Mouse (Mus musculus) limb, embryonic 14.5 days (tissue): Measurements from ENCODE around the gene Hagh. TPM values are rescaled to one million over a fixed set of nuclear protein-coding genes. Genes with fewer than 3 reads are reported as not detected.

Experiments used
- ATAC-seq: fragments of 200-750 bp; cut with Nextera tagmentation; 2 replicates; pipeline ENCODE4 v1.8.0; 2017; ENCODE audit warnings: low read depth, moderate number of reproducible peaks, moderate TSS enrichment; ENCODE audit not compliant: low FRiP score
- DNase-seq: peaks from one replicate; pipeline ENCODE4 v3.0.0-alpha.2; 2015; ENCODE audit warnings: low spot score
- H3K27ac ChIP-seq: fragments of 300-500 bp; sonication (generic); replicated peaks from 2 replicates; pipeline ENCODE4 v1.5.1; 2014; ENCODE audit warnings: low read depth, mild to moderate bottlenecking, low read length, moderate library complexity, mixed read lengths
- H3K27me3 ChIP-seq: fragments of 300-500 bp; sonication (generic); 2 replicates; pipeline ENCODE4 v1.6.1; 2014; ENCODE audit warnings: low read length, mixed read lengths; ENCODE audit not compliant: control insufficient read depth, insufficient read depth
- H3K36me3 ChIP-seq: fragments of 300-500 bp; sonication (generic); 2 replicates; pipeline ENCODE4 v1.6.1; 2014; ENCODE audit warnings: mild to moderate bottlenecking, low read length, moderate library complexity, mixed read lengths; ENCODE audit not compliant: control insufficient read depth, insufficient read depth
- H3K4me1 ChIP-seq: fragments of 300-500 bp; sonication (generic); 2 replicates; pipeline ENCODE4 v1.6.1; 2014; ENCODE audit warnings: antibody characterized with exemption, low read length, mixed read lengths; ENCODE audit not compliant: control insufficient read depth, insufficient read depth
- H3K4me2 ChIP-seq: fragments of 300-500 bp; sonication (generic); replicated peaks from 2 replicates; pipeline ENCODE4 v1.6.1; 2014; ENCODE audit warnings: low read depth, mild to moderate bottlenecking, low read length, moderate library complexity; ENCODE audit not compliant: severe bottlenecking
- H3K4me3 ChIP-seq: fragments of 300-500 bp; sonication (generic); replicated peaks from 2 replicates; pipeline ENCODE4 v1.5.1; 2014; ENCODE audit warnings: low read length
- H3K9ac ChIP-seq: fragments of 300-500 bp; sonication (generic); 2 replicates; pipeline ENCODE4 v1.6.1; 2014; ENCODE audit warnings: mild to moderate bottlenecking, low read depth, low read length, moderate library complexity; ENCODE audit not compliant: severe bottlenecking
- H3K9me3 ChIP-seq: fragments of 300-500 bp; sonication (generic); 2 replicates; pipeline ENCODE4 v1.6.1; 2016; ENCODE audit warnings: low read length; ENCODE audit not compliant: control insufficient read depth
- POLR2A ChIP-seq: fragments of 200-500 bp; IDR thresholded peaks from 2 replicates; pipeline ENCODE4 v1.8.0; 2012; ENCODE audit warnings: inconsistent platforms, mild to moderate bottlenecking, moderate library complexity, borderline replicate concordance; ENCODE audit not compliant: insufficient read depth, insufficient read length; ENCODE audit errors: extremely low read depth
- WGBS: fragments of 180-500 bp; shearing (Covaris S2); extraction: QIAGEN DNeasy Blood & Tissue Kit; methylation state at CpG from one replicate; pipeline ENCODE4 v1.1.7; 2014; 5-methylcytosine and 5-hydroxymethylcytosine counted together
- polyA plus RNA-seq, 2 experiments: library from polyadenylated mRNA; depleted of rRNA in 1 of 2; stranded (reverse) in 1 of 2; unstranded in 1 of 2; fragments of >200 nt; fragmentation: Nextera tagmentation in 1 of 2; extraction: Ambion mirVana in 1 of 2; gene quantifications; 2 replicates each; pipeline versions ENCODE4 v1.2.1 to v1.2.3; 2012 to 2014

The Hagh gene
- polyA plus RNA-seq, 2 experiments: 25.7 to 35.4 TPM

DNA sequence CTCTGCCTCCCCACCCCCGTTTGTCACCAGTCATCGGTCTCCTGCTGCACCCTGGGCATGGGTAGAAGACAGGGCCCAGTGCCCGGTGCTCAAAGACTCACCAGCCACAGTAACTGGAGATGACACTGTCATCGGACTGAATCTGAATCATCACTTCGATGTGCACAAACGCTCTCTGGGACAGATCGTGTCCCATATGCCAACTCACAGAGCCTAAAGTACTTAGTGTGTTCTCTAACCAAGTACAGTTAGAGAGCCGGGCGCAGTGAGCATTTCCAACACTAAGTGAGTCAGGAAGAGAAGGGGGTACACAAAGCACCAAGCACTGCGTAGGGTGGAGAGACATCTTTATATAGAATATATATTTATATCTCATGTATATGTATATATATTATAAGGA lies 28.0 kb downstream of the Hagh start:
- ATAC-seq (no peak), DNase-seq (no peak)
- Histone ChIP-seq H3K4me1 (no peaks in the 10 kb centered on the region), H3K27ac (no peak overlapping the region), H3K4me3 (no peak overlapping the region), H3K4me2 (no peak overlapping the region), H3K36me3 (peaks cover 9% of the 10 kb centered on the region; the same call in 1 of the 2 replicates), H3K9me3 (no peaks in the 10 kb centered on the region), H3K27me3 (no peaks in the 10 kb centered on the region), H3K9ac (no peak overlapping the region)
- TF ChIP-seq POLR2A: no peak
- WGBS: 91% methylated on average over 10 of the region's 10 CpGs

DNA sequence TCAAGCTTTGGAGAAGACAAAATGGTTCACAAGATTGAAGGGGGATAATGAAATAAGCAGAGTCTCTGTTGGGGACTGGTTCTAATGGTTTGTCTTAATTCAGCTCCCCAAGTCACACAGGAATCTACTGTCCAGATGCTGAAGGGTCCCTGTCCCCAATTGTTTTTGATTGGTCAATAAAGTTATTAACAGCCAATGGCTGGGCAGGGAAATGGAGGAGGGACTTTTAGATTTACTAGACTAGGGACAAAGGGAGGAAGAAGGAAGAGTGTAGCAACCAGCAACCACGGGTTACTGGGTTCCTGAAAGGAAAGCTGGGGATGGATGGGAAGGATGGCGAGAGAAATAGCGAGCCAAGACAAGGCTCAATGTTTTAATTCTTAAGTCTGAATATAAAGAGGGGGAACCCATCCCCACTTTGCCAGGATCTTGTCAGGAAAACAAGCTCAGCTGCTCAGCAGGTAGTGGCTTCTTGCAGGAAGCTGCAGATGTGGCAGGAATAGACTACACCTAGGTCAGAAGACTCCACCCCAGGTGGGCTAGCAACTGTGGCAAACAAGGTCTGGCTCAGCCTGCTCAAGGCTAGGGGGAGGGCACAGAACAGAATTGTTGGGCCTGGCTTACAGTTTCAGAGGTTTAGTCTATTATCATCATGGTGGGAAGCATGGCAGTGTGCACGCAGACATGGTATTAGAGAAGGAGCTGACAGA lies 33.9 kb downstream of the Hagh start:
- H3K9me3 ChIP-seq: no peaks in the 10 kb centered on the region
- no peak overlapping the region for H3K4me3 ChIP-seq
- no peak overlapping the region for H3K4me2 ChIP-seq
- no peaks in the 10 kb centered on the region for H3K4me1 ChIP-seq
- no peak overlapping the region for H3K9ac ChIP-seq
- H3K36me3 ChIP-seq: no peaks in the 10 kb centered on the region
- H3K27me3 ChIP-seq: no peaks in the 10 kb centered on the region
- TF ChIP-seq POLR2A: no peak
- ATAC-seq: no peak
- DNase-seq: no peak
- H3K27ac ChIP-seq: no peak overlapping the region
- 47% methylated on average over 4 of the region's 4 CpGs for WGBS

DNA sequence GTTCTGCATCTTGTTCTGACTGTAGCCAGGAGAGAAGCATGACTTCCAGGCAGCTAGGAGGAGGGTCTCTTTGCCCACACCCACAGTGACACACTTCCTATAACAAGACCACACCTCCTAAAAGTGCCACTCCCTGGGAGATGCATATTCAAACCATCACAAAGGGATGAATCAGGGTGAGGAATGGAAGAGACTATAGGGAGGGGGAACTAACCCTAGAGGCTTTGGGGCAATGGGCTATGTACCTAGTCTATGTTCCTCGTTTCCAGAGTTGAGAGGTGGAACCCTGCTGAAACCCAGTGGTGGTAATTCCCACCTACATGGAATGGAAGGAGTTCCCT lies 34.4 kb downstream of the Hagh start:
- no peaks in the 10 kb centered on the region for H3K36me3 ChIP-seq
- WGBS: 61% methylated on average over 1 of the region's 1 CpGs
- ATAC-seq (no peak), DNase-seq (no peak)
- H3K27ac ChIP-seq: no peak overlapping the region
- no peak for TF ChIP-seq POLR2A
- H3K27me3 ChIP-seq: no peaks in the 10 kb centered on the region
- H3K9me3 ChIP-seq: no peaks in the 10 kb centered on the region
- no peaks in the 10 kb centered on the region for H3K4me1 ChIP-seq
- no peak overlapping the region for H3K4me2 ChIP-seq
- H3K9ac ChIP-seq: no peak overlapping the region
- H3K4me3 ChIP-seq: no peak overlapping the region

DNA sequence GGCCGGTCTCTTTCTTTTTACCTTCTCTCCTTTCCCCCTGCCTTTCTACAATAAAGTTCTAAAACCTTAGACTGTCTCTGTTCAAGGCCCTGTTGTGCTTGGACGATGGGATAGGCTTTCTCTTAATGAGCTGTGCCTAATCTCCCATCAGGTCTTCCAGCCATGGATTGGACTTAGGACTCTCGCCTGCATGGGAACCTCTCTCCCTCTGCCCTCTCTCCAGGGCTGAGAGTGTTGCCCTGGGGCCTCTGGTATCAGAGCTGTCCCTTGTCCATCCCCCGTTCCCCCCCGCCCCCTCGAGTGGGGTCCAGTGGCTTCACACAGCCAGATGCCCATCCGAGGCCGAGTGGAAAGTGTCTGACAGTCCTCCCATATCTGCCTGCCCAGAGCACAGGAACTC lies 35.0 kb downstream of the Hagh start:
- H3K4me2 ChIP-seq: no peak overlapping the region
- ATAC-seq: no peak
- no peaks in the 10 kb centered on the region for H3K4me1 ChIP-seq
- no peak for DNase-seq
- H3K9me3 ChIP-seq: no peaks in the 10 kb centered on the region
- H3K4me3 ChIP-seq: no peak overlapping the region
- no peaks in the 10 kb centered on the region for H3K27me3 ChIP-seq
- no peak overlapping the region for H3K27ac ChIP-seq
- no peak for TF ChIP-seq POLR2A
- H3K9ac ChIP-seq: no peak overlapping the region
- 74% methylated on average over 8 of the region's 8 CpGs for WGBS
- H3K36me3 ChIP-seq: no peaks in the 10 kb centered on the region

DNA sequence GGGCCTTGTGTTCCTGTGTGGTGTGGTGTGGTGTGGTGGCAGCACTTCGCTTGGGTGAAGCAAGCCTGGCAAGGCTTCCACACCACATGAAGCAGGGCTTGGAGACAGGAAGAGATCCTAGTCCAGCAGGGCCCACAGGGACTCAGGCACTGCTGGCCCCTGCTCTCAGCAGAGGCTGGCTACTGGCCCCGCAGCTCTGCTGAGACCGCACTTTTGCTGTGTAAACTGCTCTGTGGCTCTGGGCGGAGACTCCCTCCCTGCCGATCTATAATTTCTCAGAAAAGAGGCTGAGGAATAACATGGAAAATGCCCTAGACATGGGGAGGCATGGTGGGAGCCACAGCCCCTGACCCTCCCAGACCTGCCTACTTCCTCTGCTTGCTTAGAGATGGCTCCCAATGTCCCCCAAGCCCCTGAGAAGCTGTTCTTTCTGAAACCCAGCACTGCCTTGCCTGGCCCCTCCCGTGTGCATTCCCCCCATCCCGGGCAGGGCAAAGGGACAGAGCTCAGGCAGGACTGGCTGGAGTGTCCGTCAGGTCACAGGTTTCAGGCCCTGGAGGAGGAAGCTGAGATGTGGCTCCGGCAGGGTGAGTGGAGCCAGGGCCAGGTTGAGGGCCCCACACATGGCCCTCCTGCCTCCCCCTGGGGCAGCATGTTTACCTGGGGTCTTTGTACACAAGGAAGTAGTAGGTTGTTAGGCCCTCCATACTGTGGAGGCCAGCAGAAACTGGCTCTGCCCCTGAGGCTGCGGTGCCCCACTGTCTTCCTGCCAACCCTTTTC lies 37.6 kb downstream of the Hagh start:
- DNase-seq (no peak), ATAC-seq (no peak)
- Histone ChIP-seq H3K27ac (no peak overlapping the region), H3K36me3 (peaks cover 1% of the 10 kb centered on the region; the same call in 1 of the 2 replicates), H3K4me3 (no peak overlapping the region), H3K4me1 (no peaks in the 10 kb centered on the region), H3K9me3 (no peaks in the 10 kb centered on the region), H3K9ac (no peak overlapping the region), H3K4me2 (no peak overlapping the region), H3K27me3 (no peaks in the 10 kb centered on the region)
- whole genome bisulfite sequencing: 61% methylated on average over 10 of the region's 10 CpGs
- no peak for TF ChIP-seq POLR2A
